Mouse (Mus musculus) neural tube, embryonic 13.5 days (tissue): Measurements from ENCODE around the gene Trnt1. TPM values are rescaled to one million over a fixed set of nuclear protein-coding genes. Genes with fewer than 3 reads are reported as not detected.

Experiments
- ATAC-seq: fragments of 200-750 bp; cut with Nextera tagmentation; 2 replicates; pipeline ENCODE4 v1.8.0; 2017; ENCODE audit warnings: low read depth, mild to moderate bottlenecking, moderate TSS enrichment, moderate library complexity
- H3K27ac ChIP-seq: fragments of 300-500 bp; sonication (generic); replicated peaks from 2 replicates; pipeline ENCODE4 v1.5.1; 2015; ENCODE audit warnings: moderate library complexity, mild to moderate bottlenecking, inconsistent platforms
- H3K27me3 ChIP-seq: fragments of 300-500 bp; sonication (generic); 2 replicates; pipeline ENCODE4 v1.6.1; 2015; ENCODE audit warnings: mild to moderate bottlenecking, inconsistent platforms
- H3K36me3 ChIP-seq: fragments of 300-500 bp; sonication (generic); 2 replicates; pipeline ENCODE4 v1.6.1; 2015; ENCODE audit warnings: mild to moderate bottlenecking, inconsistent platforms
- H3K4me1 ChIP-seq: fragments of 300-500 bp; sonication (generic); replicated peaks from 2 replicates; pipeline ENCODE4 v1.6.1; 2015; ENCODE audit warnings: inconsistent platforms
- H3K4me2 ChIP-seq: fragments of 300-500 bp; sonication (generic); 2 replicates; pipeline ENCODE4 v1.6.1; 2015; ENCODE audit warnings: inconsistent platforms, mild to moderate bottlenecking, moderate library complexity
- H3K4me3 ChIP-seq: fragments of 300-500 bp; sonication (generic); 2 replicates; pipeline ENCODE4 v1.5.1; 2015; ENCODE audit warnings: mild to moderate bottlenecking, inconsistent platforms
- H3K9ac ChIP-seq: fragments of 300-500 bp; sonication (generic); 2 replicates; pipeline ENCODE4 v1.6.1; 2015; ENCODE audit warnings: moderate library complexity, mild to moderate bottlenecking, inconsistent platforms
- H3K9me3 ChIP-seq: fragments of 300-500 bp; sonication (generic); 2 replicates; pipeline ENCODE4 v1.6.1; 2016; ENCODE audit warnings: inconsistent platforms
- WGBS: fragments of 180-500 bp; shearing (Covaris S2); methylation state at CpG from one replicate; pipeline ENCODE4 v1.1.7; 2015; 5-methylcytosine and 5-hydroxymethylcytosine counted together
- polyA plus RNA-seq: library from polyadenylated mRNA; unstranded; fragments of >200 nt; fragmentation: Nextera tagmentation; extraction: Ambion mirVana; gene quantifications from 2 replicates; pipeline ENCODE4 v1.2.1, GENCODE M21; 2015

Gene Trnt1
- 66.4 and 71.0 TPM in 2 replicates for polyA plus RNA-seq

DNA sequence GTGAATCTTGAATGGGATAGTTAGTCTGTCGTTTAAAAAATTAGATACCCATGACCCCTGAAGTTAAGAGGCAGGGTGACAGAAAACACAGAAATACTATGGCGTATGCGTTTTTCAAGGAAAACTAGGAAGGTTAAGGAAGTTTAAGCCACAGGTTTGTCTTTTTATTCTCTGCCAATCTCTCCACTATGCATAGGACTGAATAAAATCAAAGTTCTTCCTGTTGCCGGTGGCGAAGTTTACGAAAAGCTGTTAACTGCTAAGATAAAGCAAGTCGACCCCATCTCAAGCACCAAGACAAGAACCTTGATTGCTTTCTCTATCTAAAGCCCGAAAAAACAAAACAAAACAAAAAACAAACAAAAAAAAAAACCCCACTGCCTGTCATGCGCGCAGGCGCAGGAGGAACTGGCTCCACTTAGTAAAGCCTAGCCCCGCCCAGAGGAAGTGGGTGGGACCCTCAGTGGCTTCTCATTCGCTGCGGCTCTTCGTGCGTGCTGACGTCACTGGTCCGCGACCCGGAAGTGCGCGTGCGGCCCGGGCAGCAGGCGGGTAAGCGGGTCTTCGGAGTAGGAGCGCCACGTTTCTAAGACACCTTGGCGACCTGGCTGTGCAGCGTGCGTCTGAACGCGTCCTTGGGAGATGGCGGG lies at the start of gene Trnt1:
Gene Trnt1 (plus strand): TSS at position 481 of the 650 bp plus-strand sequence.
- ATAC-seq: peak; percentile 100
- Histone ChIP-seq H3K9ac (peak within 1 kb of the TSS; percentile 76), H3K4me2 (peak within 1 kb of the TSS; percentile 98), H3K4me1 (peaks cover 20% of the 10 kb centered on the region), H3K27me3 (no peaks in the 10 kb centered on the region), H3K27ac (peak within 1 kb of the TSS; percentile 46; the same call in 1 of the 2 replicates), H3K36me3 (peaks cover 22% of the 10 kb centered on the region), H3K4me3 (peak within 1 kb of the TSS; percentile 91), H3K9me3 (no peaks in the 10 kb centered on the region)
- WGBS: 10% methylated on average over 35 of the region's 35 CpGs

DNA sequence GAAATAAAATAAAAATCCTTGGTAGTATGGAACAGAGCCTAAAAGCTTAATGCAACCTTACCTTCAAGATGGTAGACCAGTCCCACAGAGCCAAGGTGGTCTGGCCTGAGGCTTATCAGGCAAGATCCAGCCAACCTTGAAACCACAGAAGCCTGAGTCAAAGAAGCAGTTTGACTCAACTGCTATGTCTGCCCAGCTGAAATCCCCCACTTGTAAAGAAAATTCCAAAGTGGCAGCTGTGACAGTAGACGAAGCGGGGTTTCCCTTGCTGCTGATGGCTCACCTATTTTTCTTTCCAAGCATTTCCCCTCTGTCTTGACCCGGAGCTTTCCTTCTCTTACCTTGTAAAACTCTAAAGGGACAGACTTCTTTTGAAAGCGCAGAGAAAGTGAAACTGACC lies 43.3 kb upstream of the Trnt1 start:
- WGBS: 91% methylated on average over 4 of the region's 4 CpGs
- no peak overlapping the region for H3K9ac ChIP-seq
- no peak overlapping the region for H3K27ac ChIP-seq
- no peaks in the 10 kb centered on the region for H3K4me1 ChIP-seq
- no peaks in the 10 kb centered on the region for H3K9me3 ChIP-seq
- H3K4me3 ChIP-seq: no peak overlapping the region
- no peaks in the 10 kb centered on the region for H3K36me3 ChIP-seq
- no peaks in the 10 kb centered on the region for H3K27me3 ChIP-seq
- ATAC-seq: no peak
- H3K4me2 ChIP-seq: no peak overlapping the region

DNA sequence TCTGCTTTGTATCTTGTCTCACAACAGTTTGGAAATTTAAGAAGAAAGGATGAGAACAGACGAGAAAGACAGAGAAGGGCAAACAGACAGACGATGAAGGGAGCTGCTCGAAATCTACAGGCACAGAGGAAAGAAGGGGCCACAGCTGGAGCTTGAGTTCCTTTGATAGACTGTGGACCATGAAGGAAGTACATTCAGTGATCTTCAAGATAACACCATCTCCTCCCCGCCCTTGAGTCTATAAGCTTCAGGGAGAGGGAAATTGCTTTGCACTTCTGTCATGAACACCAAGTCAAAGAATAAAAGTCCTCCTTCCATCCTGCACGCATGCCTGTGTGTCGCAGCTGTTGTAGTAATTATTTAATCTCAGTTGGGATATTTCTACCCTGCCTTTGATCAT lies 42.8 kb upstream of the Trnt1 start:
- Histone ChIP-seq H3K4me1 (no peaks in the 10 kb centered on the region), H3K27ac (no peak overlapping the region), H3K9me3 (no peaks in the 10 kb centered on the region), H3K36me3 (no peaks in the 10 kb centered on the region), H3K9ac (no peak overlapping the region), H3K4me2 (no peak overlapping the region), H3K27me3 (no peaks in the 10 kb centered on the region), H3K4me3 (no peak overlapping the region)
- WGBS: 88% methylated on average over 6 of the region's 6 CpGs
- ATAC-seq: no peak

DNA sequence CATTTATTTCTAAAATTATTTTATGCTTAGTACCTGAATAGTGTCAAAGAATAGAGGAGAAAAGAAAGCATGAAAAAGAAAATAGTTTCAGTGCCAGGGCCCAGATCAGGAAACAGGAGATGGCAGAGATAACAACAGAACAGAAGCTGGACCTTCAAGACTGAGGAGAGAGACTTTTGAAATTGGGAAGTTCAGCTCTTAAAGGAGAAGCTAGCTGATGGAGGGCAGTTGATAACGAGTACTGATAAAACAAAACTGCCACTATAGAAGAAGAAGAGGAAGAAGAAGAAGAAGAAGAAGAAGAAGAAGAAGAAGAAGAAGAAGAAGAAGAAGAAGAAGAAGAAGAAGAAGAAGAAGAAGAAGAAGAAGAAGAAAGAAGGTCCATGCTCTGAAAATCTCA lies 41.2 kb upstream of the Trnt1 start:
- no peaks in the 10 kb centered on the region for H3K4me1 ChIP-seq
- H3K4me3 ChIP-seq: no peak overlapping the region
- H3K9me3 ChIP-seq: no peaks in the 10 kb centered on the region
- no peaks in the 10 kb centered on the region for H3K27me3 ChIP-seq
- no peaks in the 10 kb centered on the region for H3K36me3 ChIP-seq
- WGBS: 88% methylated on average over 1 of the region's 1 CpGs
- no peak overlapping the region for H3K27ac ChIP-seq
- no peak for ATAC-seq
- H3K4me2 ChIP-seq: no peak overlapping the region
- no peak overlapping the region for H3K9ac ChIP-seq

DNA sequence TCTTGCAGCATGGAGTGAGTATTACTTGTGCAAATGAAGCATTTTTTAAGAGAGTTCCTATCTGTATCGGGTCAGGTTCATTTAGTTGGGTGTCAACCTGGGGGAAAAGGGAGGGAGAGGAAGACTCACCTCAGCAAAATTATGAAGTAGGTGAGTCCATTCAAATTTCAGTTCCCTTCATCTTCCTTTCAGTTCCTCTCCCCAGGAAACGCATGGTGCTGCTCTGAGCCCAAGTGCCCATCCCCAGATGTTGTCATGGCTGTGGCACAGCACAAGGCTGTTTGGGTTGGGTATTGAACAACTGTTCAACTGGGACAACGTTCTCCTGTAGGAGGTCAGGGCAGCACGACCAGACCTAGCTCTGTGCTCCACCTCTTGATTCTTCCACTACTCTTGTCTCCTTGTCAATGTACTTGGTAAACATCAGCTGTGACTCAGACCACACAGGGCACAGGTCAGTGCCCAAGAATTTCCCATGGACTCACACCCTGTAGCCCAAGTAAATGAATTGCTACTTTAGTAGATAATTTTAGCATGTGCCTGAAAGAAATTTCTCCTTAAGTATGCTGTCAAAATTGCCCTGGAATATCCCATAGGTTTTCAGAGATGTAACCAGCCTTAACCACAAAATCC lies 39.1 kb upstream of the Trnt1 start:
- no peaks in the 10 kb centered on the region for H3K27me3 ChIP-seq
- H3K9me3 ChIP-seq: no peaks in the 10 kb centered on the region
- ATAC-seq: no peak
- H3K4me1 ChIP-seq: no peaks in the 10 kb centered on the region
- no peak overlapping the region for H3K4me2 ChIP-seq
- no peak overlapping the region for H3K27ac ChIP-seq
- H3K36me3 ChIP-seq: no peaks in the 10 kb centered on the region
- H3K9ac ChIP-seq: no peak overlapping the region
- WGBS: 85% methylated on average over 4 of the region's 4 CpGs
- no peak overlapping the region for H3K4me3 ChIP-seq

DNA sequence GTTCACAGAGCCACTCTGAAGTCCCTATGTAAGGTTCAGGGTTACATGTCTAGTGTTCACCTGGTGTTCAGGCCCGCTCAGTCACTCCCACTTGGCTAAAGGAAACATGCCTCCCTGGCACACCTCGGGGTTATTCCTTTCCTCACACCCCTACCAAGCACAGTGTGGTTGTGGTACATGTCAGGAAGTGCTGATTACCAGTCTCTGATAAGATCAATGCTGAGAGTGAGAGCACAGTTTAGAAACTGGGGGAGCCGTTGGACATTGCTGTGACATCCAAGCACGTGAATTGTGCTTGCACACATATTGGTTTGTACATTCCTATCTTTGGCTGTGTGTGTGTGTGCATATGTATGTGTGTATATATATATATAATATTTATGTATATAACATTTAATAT lies 36.4 kb upstream of the Trnt1 start:
- Histone ChIP-seq H3K27me3 (no peaks in the 10 kb centered on the region), H3K27ac (no peak overlapping the region), H3K36me3 (no peaks in the 10 kb centered on the region), H3K9me3 (no peaks in the 10 kb centered on the region), H3K9ac (no peak overlapping the region), H3K4me1 (no peaks in the 10 kb centered on the region), H3K4me3 (no peak overlapping the region), H3K4me2 (no peak overlapping the region)
- 84% methylated on average over 4 of the region's 4 CpGs for WGBS
- no peak for ATAC-seq

DNA sequence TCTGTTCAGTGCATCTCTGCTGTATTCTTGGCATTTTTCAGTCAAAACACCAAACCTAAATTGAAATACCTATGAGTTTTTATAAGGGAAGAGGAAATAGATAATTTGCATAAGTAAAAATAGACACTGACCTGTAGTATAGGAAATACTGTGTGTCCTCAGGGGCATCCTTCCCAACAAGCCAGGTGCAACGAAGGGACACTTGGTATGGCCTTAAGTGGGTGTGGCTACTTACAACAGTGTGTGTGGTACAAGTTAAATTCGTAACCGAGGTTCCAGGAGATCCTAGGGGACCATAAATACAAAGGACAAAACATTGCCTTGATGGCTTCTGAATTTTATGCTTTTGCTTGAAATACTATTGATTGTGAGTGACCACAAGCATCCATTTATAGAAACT lies 30.7 kb upstream of the Trnt1 start:
- 73% methylated on average over 3 of the region's 3 CpGs for WGBS
- H3K4me1 ChIP-seq: no peaks in the 10 kb centered on the region
- ATAC-seq: no peak
- H3K9me3 ChIP-seq: no peaks in the 10 kb centered on the region
- H3K36me3 ChIP-seq: no peaks in the 10 kb centered on the region
- H3K4me2 ChIP-seq: no peak overlapping the region
- no peaks in the 10 kb centered on the region for H3K27me3 ChIP-seq
- H3K4me3 ChIP-seq: no peak overlapping the region
- H3K27ac ChIP-seq: no peak overlapping the region
- H3K9ac ChIP-seq: no peak overlapping the region

DNA sequence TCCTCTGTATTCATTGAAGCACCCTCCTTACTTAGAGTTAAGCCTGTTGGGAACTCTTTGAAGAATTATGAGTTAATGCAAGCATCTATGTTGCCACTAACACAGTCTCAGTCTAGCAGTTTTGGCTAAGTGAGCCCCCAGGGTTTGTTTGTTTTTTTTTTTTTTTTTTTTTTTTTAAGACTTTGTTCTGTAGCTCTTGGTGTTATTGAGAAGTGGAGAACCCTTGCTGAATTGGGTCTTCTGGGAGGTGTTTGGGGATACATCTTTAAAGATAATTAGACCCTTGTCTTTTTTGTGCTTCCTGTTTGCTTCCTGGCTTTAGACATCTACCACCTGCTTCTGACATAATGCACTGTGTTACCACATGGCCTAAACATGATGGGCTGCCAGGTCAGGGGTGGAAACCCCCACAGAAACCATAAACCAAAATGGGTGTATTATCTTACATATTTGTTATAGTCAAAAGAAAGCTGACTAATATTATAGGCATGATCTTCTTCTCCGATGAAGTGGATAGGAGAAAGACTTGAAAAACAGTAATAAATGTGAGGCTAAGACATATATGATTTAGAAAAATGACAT lies 28.6 kb upstream of the Trnt1 start:
- Histone ChIP-seq H3K27ac (no peak overlapping the region), H3K4me2 (no peak overlapping the region), H3K9ac (no peak overlapping the region), H3K36me3 (no peaks in the 10 kb centered on the region), H3K4me1 (no peaks in the 10 kb centered on the region), H3K9me3 (no peaks in the 10 kb centered on the region), H3K4me3 (no peak overlapping the region), H3K27me3 (no peaks in the 10 kb centered on the region)
- ATAC-seq: no peak
- whole genome bisulfite sequencing: 94% methylated on average over 1 of the region's 1 CpGs

DNA sequence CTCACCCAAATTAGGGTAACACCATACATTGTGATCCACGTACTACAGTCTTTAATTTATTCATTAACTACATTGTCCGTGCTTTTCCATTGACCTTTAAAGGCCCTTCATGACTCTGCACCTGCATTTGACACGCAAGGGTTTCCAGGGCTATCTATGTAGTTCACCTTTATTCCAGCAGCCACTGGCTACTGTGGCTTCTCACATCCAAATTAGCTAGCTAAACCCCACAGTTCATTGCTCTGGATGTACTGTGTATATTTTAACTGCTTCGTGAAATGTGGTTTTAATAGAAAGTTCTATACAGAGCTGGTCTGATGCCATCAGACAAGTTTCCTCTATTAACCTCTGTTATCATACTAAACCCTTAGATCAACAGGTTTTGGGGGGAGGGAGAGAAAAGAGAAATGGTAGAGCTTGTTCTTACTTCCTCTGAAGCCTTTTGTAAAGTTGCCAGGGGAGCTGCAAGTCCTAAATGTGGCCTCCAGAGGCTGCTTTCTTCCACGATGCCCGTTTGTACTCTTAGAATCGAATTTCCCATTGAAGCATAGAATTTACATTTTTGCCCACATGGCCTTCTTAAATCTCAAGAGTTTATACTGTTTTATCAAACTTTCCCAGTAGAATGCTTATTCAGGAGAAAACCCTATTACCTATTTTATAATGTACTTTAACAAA lies 25.2 kb upstream of the Trnt1 start:
- Histone ChIP-seq H3K27ac (no peak overlapping the region), H3K36me3 (no peaks in the 10 kb centered on the region), H3K4me1 (no peaks in the 10 kb centered on the region), H3K4me2 (no peak overlapping the region), H3K9me3 (no peaks in the 10 kb centered on the region), H3K9ac (no peak overlapping the region), H3K4me3 (no peak overlapping the region), H3K27me3 (no peaks in the 10 kb centered on the region)
- no peak for ATAC-seq
- WGBS: 76% methylated on average over 7 of the region's 7 CpGs

DNA sequence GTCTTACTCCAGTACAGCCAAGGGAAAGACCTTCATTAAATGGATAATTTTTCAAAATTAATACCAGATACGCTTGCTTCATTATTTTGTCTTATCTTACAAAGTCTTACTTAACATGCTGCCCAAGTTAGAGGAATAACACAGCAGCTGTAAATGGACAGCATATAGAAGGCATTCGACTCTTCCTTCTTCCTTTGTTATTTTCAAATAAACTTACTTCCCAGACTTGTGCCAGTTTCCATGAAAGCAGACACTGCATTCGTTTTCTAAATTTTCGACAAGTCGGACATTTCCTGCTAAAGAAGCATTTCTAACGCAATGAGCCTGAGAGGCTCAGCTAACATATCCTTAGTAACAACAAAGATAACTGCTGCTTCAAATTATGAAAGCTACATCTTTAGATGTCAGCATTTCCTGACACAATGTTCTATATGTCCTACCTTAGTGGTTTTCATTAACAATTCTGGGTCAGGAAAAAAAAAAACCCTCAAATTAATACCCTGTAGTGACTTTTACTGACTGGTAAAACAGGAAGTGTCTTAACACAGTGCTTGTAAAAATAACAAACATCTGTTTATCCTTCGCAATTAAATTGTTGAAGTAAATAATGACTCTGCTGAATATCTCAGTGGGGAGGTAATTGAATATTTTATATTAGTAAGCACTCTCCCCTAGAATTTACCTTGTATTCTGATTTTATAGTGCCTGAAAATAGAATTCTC lies 23.1 kb upstream of the Trnt1 start:
- no peak overlapping the region for H3K4me3 ChIP-seq
- no peaks in the 10 kb centered on the region for H3K36me3 ChIP-seq
- H3K4me2 ChIP-seq: no peak overlapping the region
- no peak overlapping the region for H3K27ac ChIP-seq
- no peaks in the 10 kb centered on the region for H3K4me1 ChIP-seq
- no peak overlapping the region for H3K9ac ChIP-seq
- no peaks in the 10 kb centered on the region for H3K27me3 ChIP-seq
- no peaks in the 10 kb centered on the region for H3K9me3 ChIP-seq
- WGBS: 85% methylated on average over 7 of the region's 7 CpGs
- ATAC-seq: no peak

DNA sequence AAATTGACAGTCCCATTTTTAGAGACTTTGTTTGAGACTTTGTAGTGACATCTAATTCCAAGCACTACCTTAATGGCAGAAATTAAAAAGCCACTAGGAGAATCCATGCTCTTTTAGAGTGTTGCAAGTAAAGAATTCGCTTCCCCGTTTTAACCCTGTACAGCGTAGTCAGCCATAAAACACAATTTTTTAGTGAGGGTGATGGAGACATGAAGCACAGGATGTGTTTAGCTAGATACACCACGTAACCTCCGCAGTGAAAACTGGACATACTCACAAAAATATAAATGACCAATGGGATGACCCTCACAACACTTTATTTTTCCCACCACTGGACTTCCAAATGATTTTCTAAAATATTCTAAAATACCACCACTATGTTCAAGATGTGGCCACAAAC lies 21.7 kb upstream of the Trnt1 start:
- no peak overlapping the region for H3K4me2 ChIP-seq
- no peaks in the 10 kb centered on the region for H3K27me3 ChIP-seq
- H3K36me3 ChIP-seq: no peaks in the 10 kb centered on the region
- H3K27ac ChIP-seq: no peak overlapping the region
- H3K9me3 ChIP-seq: no peaks in the 10 kb centered on the region
- H3K4me3 ChIP-seq: no peak overlapping the region
- H3K4me1 ChIP-seq: no peaks in the 10 kb centered on the region
- WGBS: 94% methylated on average over 5 of the region's 5 CpGs
- no peak for ATAC-seq
- no peak overlapping the region for H3K9ac ChIP-seq

DNA sequence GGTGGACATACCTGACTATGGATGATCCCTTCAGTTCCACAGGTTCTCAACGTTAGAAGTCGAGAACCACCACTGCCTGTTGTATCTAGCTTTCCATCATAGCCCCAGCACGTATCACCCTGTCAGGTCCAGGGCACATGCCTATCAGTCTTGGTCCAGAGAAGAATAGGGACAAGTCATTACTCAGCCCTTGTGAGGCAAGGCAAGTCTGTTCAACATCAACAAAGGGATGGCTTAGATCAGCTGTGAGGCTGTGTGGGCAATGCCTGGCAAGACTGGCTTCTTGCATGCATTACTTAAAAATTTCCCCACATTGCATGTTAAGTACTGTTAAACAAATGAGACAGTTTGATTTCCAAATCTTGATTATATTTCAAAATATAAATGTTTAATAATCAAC lies 21.1 kb upstream of the Trnt1 start:
- Histone ChIP-seq H3K36me3 (no peaks in the 10 kb centered on the region), H3K27me3 (no peaks in the 10 kb centered on the region), H3K27ac (no peak overlapping the region), H3K4me1 (no peaks in the 10 kb centered on the region), H3K4me3 (no peak overlapping the region), H3K9me3 (no peaks in the 10 kb centered on the region), H3K4me2 (no peak overlapping the region), H3K9ac (no peak overlapping the region)
- 82% methylated on average over 3 of the region's 3 CpGs for WGBS
- ATAC-seq: no peak
